Mouse (Mus musculus): ENCODE data around the gene Kif18b.

- TF ChIP-seq CTCF (IDR thresholded peaks at IDR 0.05; ENCODE audit: extremely low read depth, insufficient read depth, low read length) = no peak
- 0 out of 2 replicates have a peak, but pooled peaks have one; percentile 25 for TF ChIP-seq POLR2A (IDR thresholded peaks at IDR 0.05; ENCODE audit: extremely low read depth, insufficient read depth, low read length)
These were observed 43.4 kb downstream of the Kif18b start for GRCm38 (mm10) chr11:102881314-102882198.

All from cortical plate, adult 2 months (tissue).